12 mouse cellular contexts compared by ENCODE assay signal in genomic region chrX:139369122-139369521, GRCm38 (mm10). TPM values are rescaled to one million over a fixed set of nuclear protein-coding genes. Genes with fewer than 3 reads are reported as not detected.
A peak's percentile ranks its signal among the peaks of the same experiment; 100 is the strongest.
DNase-seq lines count a peak whose midpoint lies in the region; ATAC-seq and TF ChIP-seq lines count a peak whose summit lies in the region.
"Had no signal": no experiment of that assay in that cellular context is flagged by ENCODE, and none has a peak within 500 bp of the region (broad histone marks: within the 10 kb centered on the region; RNA-seq: fewer than 3 reads in every experiment).

No protein-coding gene starts in this region.

- H3K4me1 ChIP-seq in liver, postnatal 0 days (ENCODE audit: insufficient read depth): no peaks in the 10 kb centered on the region
- H3K4me1 ChIP-seq in liver, embryonic 11.5 days (replicated peaks; ENCODE audit: control insufficient read depth, insufficient read depth, low read length): no peaks in the 10 kb centered on the region
- H3K4me1 ChIP-seq: heart, embryonic 12.5 days had no signal

- no peak for TF ChIP-seq EP300 in liver, postnatal 0 days (IDR thresholded peaks at IDR 0.05; ENCODE audit: low read depth)

- H3K4me3 ChIP-seq in liver, postnatal 0 days (ENCODE audit: low read depth, low read length): no peak overlapping the region
- no peak overlapping the region for H3K4me3 ChIP-seq in liver, embryonic 11.5 days (ENCODE audit: low read depth, low read length)
- H3K4me3 ChIP-seq: heart, embryonic 12.5 days had no signal

- H3K27ac ChIP-seq in liver, postnatal 0 days (ENCODE audit: low read depth): no peak overlapping the region
- no peak overlapping the region for H3K27ac ChIP-seq in liver, embryonic 11.5 days (ENCODE audit: low read depth, low read length)

- no peaks in the 10 kb centered on the region for H3K9me3 ChIP-seq in liver, postnatal 0 days (ENCODE audit: low read length)
- H3K9me3 ChIP-seq in liver, embryonic 11.5 days (ENCODE audit: control insufficient read depth, low read length): no peaks in the 10 kb centered on the region
- H3K9me3 ChIP-seq: heart, embryonic 12.5 days had no signal

- 47% methylated on average over 4 of the region's 4 CpGs for WGBS in liver, postnatal 0 days (ENCODE audit: insufficient replicate concordance)
- 49% methylated on average over 4 of the region's 4 CpGs for WGBS in liver, embryonic 11.5 days

- no peak overlapping the region for H3K4me2 ChIP-seq in liver, postnatal 0 days (ENCODE audit: low read depth, low read length)
- H3K4me2 ChIP-seq in liver, embryonic 11.5 days: no peak overlapping the region
- H3K4me2 ChIP-seq: heart, embryonic 12.5 days had no signal

- no peak for ATAC-seq in liver, postnatal 0 days
- no peak for ATAC-seq in liver, embryonic 11.5 days (replicated peaks; ENCODE audit: low FRiP score)
- ATAC-seq in Patski: no peak

- no peak overlapping the region for H3K9ac ChIP-seq in liver, postnatal 0 days (replicated peaks)
- no peak overlapping the region for H3K9ac ChIP-seq in liver, embryonic 11.5 days (ENCODE audit: low read depth, low read length)
- H3K9ac ChIP-seq: heart, embryonic 12.5 days had no signal

- in situ Hi-C loops in Patski (cut with MboI; ENCODE audit: low pct_unique_long_range_greater_than_20kb): no loop called here

- POLR2A ChIA-PET in Patski (lab: Charles Lee): no interaction called here

- DNase-seq in heart, postnatal 4 days: peak; percentile 14
- DNase-seq in heart, adult 9 months (ENCODE audit: low spot score in 2 of 2): no peak
- DNase-seq in liver, postnatal 0 days: no peak
- DNase-seq in liver, embryonic 11.5 days (ENCODE audit: low spot score): no peak
- DNase-seq in Patski (ENCODE audit: low read depth, low spot score): no peak
- DNase-seq in layer of hippocampus, adult 9-10 months (ENCODE audit: low spot score): peak; percentile 26
- no peak for DNase-seq in ovary, adult 18-20 months (ENCODE audit: low spot score)
- no peak for DNase-seq in urinary bladder, postnatal 36 days (ENCODE audit: low spot score in 2 of 2)
- DNase-seq: spleen, adult 18-20 months had no signal

- TF ChIP-seq CTCF in liver, postnatal 0 days (IDR thresholded peaks at IDR 0.05; ENCODE audit: low read depth): peak; percentile 28
- peak; percentile 58 for TF ChIP-seq CTCF in Patski (IDR thresholded peaks at IDR 0.05)

- H3K36me3 ChIP-seq in liver, postnatal 0 days (replicated peaks; ENCODE audit: insufficient read depth, low read length): no peaks in the 10 kb centered on the region
- H3K36me3 ChIP-seq in liver, embryonic 11.5 days (ENCODE audit: control insufficient read depth, insufficient read depth, low read length): no peaks in the 10 kb centered on the region
- H3K36me3 ChIP-seq: heart, embryonic 12.5 days had no signal

- no peaks in the 10 kb centered on the region for H3K27me3 ChIP-seq in liver, postnatal 0 days (ENCODE audit: insufficient read depth, low read length)
- H3K27me3 ChIP-seq in liver, embryonic 11.5 days (replicated peaks; ENCODE audit: control insufficient read depth, insufficient read depth, low read length): no peaks in the 10 kb centered on the region
- H3K27me3 ChIP-seq in Patski: peaks cover 18% of the 10 kb centered on the region
- H3K27me3 ChIP-seq: heart, embryonic 12.5 days had no signal

- CTCF ChIA-PET in Patski (lab: Charles Lee): interaction anchor here (1.8 kb wide), 1 partner anchor 150 kb away, joined by 7 read pairs; no protein-coding TSS in a partner anchor

RNA-seq across cellular contexts. Expression of gene Trap1a, which starts 35.6 kb away (rescaled TPM):
- not detected for total RNA-seq in heart, postnatal 4 days (2021)
- polyA plus RNA-seq in liver, postnatal 0 days (2015; fragmentation: Nextera tagmentation; extraction: Ambion mirVana): not detected in 2 replicates
- 0.56 and 0.70 TPM in 2 replicates for polyA plus RNA-seq in liver, embryonic 11.5 days (2014; fragmentation: Nextera tagmentation; extraction: Ambion mirVana)
- polyA plus RNA-seq in Patski (2021): not detected
- total RNA-seq: layer of hippocampus, adult 8-10 months had no signal
- polyA plus RNA-seq: lung, embryonic 16.5 days had no signal

Comparison
In these comparisons a context has a peak if more than half of its experiments do, and no peak if none do; other contexts are left out.
1. DNase-seq: peak in heart, postnatal 4 days (single experiment) and layer of hippocampus, adult 9-10 months (single experiment); none in heart, adult 9 months (0 of 2), liver, postnatal 0 days (single experiment), liver, embryonic 11.5 days (single experiment), Patski (single experiment), ovary, adult 18-20 months (single experiment) and urinary bladder, postnatal 36 days (0 of 2).